Mouse (Mus musculus): ENCODE results near the gene Olfr57.
"Not testable (repeated sequence)": the region's sequence is repeated elsewhere in the genome, so short reads cannot be mapped to it uniquely, and the experiment has no call there.

Olfr57 gene

GRCm38 (mm10) chr10:79028441-79028840 is at the start of gene Olfr57:
Gene Olfr57 (plus strand): TSS chr10:79028741.
- DNase-seq (ENCODE audit: low spot score): no peak

- no peak for DNase-seq (ENCODE audit: low spot score)
Measured at GRCm38 (mm10) chr10:78980750-78981149, 47.8 kb upstream of the Olfr57 start, which contains the start of gene Olfr1352. Gene Olfr1352 (plus strand): TSS chr10:78981050.

- DNase-seq (ENCODE audit: low spot score): no peak
Measured at GRCm38 (mm10) chr10:79012172-79012571, 16.4 kb upstream of the Olfr57 start, which contains the start of gene Olfr1351. Gene Olfr1351 (plus strand): TSS chr10:79012472.

- DNase-seq (ENCODE audit: low spot score): not testable (repeated sequence)
Measured at GRCm38 (mm10) chr10:79042457-79042856, 13.9 kb downstream of the Olfr57 start.

- DNase-seq (ENCODE audit: low spot score): not testable (repeated sequence)
Measured at GRCm38 (mm10) chr10:79057370-79057769, 28.8 kb downstream of the Olfr57 start.

Data from embryo, embryonic 10 days (tissue).